Mouse (Mus musculus): ENCODE measurements around the gene Psmb8.
"Not testable (repeated sequence)": the region's sequence is repeated elsewhere in the genome, so short reads cannot be mapped to it uniquely, and the experiment has no call there.

Gene Psmb8

GRCm38 (mm10) chr17:34211746-34212365 lies 14.3 kb downstream of the Psmb8 start:
- DNase-seq (ENCODE audit: inconsistent ontology term), result no peak

GRCm38 (mm10) chr17:34213936-34214335 lies 16.4 kb downstream of the Psmb8 start:
- no peak for DNase-seq (ENCODE audit: inconsistent ontology term)

GRCm38 (mm10) chr17:34215176-34215575 lies 17.7 kb downstream of the Psmb8 start:
- DNase-seq (ENCODE audit: inconsistent ontology term), result no peak

GRCm38 (mm10) chr17:34217216-34217928 lies 19.9 kb downstream of the Psmb8 start:
- DNase-seq (ENCODE audit: inconsistent ontology term), result no peak

- no peak for DNase-seq (ENCODE audit: inconsistent ontology term)
Measured at GRCm38 (mm10) chr17:34217986-34218385, 20.5 kb downstream of the Psmb8 start.

- peak; percentile 86 for DNase-seq (ENCODE audit: inconsistent ontology term)
Measured at GRCm38 (mm10) chr17:34218675-34219074, 21.2 kb downstream of the Psmb8 start.

GRCm38 (mm10) chr17:34219096-34219495 lies 21.6 kb downstream of the Psmb8 start:
- not testable (repeated sequence) for DNase-seq (ENCODE audit: inconsistent ontology term)

GRCm38 (mm10) chr17:34219801-34220200 lies 22.3 kb downstream of the Psmb8 start:
- not testable (repeated sequence) for DNase-seq (ENCODE audit: inconsistent ontology term)

GRCm38 (mm10) chr17:34220401-34220800 lies 22.9 kb downstream of the Psmb8 start:
- DNase-seq (ENCODE audit: inconsistent ontology term), result not testable (repeated sequence)

- no peak for DNase-seq (ENCODE audit: inconsistent ontology term)
Measured at GRCm38 (mm10) chr17:34224816-34225215, 27.3 kb downstream of the Psmb8 start.

- no peak for DNase-seq (ENCODE audit: inconsistent ontology term)
Measured at GRCm38 (mm10) chr17:34225426-34225825, 27.9 kb downstream of the Psmb8 start.

GRCm38 (mm10) chr17:34225911-34226310 lies 28.4 kb downstream of the Psmb8 start:
- DNase-seq (ENCODE audit: inconsistent ontology term), result not testable (repeated sequence)

GRCm38 (mm10) chr17:34230971-34231370 lies 33.5 kb downstream of the Psmb8 start:
- not testable (repeated sequence) for DNase-seq (ENCODE audit: inconsistent ontology term)

GRCm38 (mm10) chr17:34232021-34232420 lies 34.5 kb downstream of the Psmb8 start:
- not testable (repeated sequence) for DNase-seq (ENCODE audit: inconsistent ontology term)

- peak; percentile 50 for DNase-seq (ENCODE audit: inconsistent ontology term)
Measured at GRCm38 (mm10) chr17:34234926-34235325, 37.4 kb downstream of the Psmb8 start.

- no peak for DNase-seq (ENCODE audit: inconsistent ontology term)
Measured at GRCm38 (mm10) chr17:34236691-34237090, 39.2 kb downstream of the Psmb8 start.

GRCm38 (mm10) chr17:34237741-34238140 lies 40.2 kb downstream of the Psmb8 start:
- no peak for DNase-seq (ENCODE audit: inconsistent ontology term)

- peak; percentile 63 for DNase-seq (ENCODE audit: inconsistent ontology term)
Measured at GRCm38 (mm10) chr17:34238706-34239105, 41.2 kb downstream of the Psmb8 start, which contains the start of gene H2-Ob. TSS of gene H2-Ob (plus strand) at chr17:34238903.

- DNase-seq (ENCODE audit: inconsistent ontology term), result no peak
Measured at GRCm38 (mm10) chr17:34239601-34240041, 42.1 kb downstream of the Psmb8 start.

GRCm38 (mm10) chr17:34240366-34240765 lies 42.8 kb downstream of the Psmb8 start:
- no peak for DNase-seq (ENCODE audit: inconsistent ontology term)

GRCm38 (mm10) chr17:34240916-34241315 lies 43.4 kb downstream of the Psmb8 start:
- DNase-seq (ENCODE audit: inconsistent ontology term), result no peak

GRCm38 (mm10) chr17:34244656-34245055 lies 47.1 kb downstream of the Psmb8 start:
- no peak for DNase-seq (ENCODE audit: inconsistent ontology term)

GRCm38 (mm10) chr17:34247047-34247446 lies 49.5 kb downstream of the Psmb8 start:
- no peak for DNase-seq (ENCODE audit: inconsistent ontology term)
